Mouse (Mus musculus) megakaryocyte, embryonic 14.5 days (primary cell): ENCODE measurements around the gene Smim7. TPM values are rescaled to one million over a fixed set of nuclear protein-coding genes. Genes with fewer than 3 reads are reported as not detected.

Experiments used
- H3K27me3 ChIP-seq: replicated peaks from 2 replicates; pipeline ENCODE3; 2012; ENCODE audit warnings: inconsistent platforms
- H3K36me3 ChIP-seq: replicated peaks from 2 replicates; pipeline ENCODE3; 2012; ENCODE audit warnings: low read length, inconsistent platforms, mixed read lengths
- H3K4me1 ChIP-seq: 2 replicates; pipeline ENCODE4 v1.6.1; 2012; ENCODE audit warnings: inconsistent platforms
- H3K4me3 ChIP-seq: replicated peaks from 2 replicates; pipeline ENCODE3; 2012; ENCODE audit warnings: moderate library complexity, mild to moderate bottlenecking, inconsistent platforms
- H3K9me3 ChIP-seq: 2 replicates; pipeline ENCODE4 v1.6.1; 2012; ENCODE audit warnings: inconsistent platforms
- FLI1 ChIP-seq: IDR thresholded peaks from 2 replicates; pipeline ENCODE4 v1.6.1; 2012; ENCODE audit warnings: low read length, inconsistent platforms, mixed read lengths
- GATA1 ChIP-seq: IDR thresholded peaks from 3 replicates; pipeline ENCODE4 v1.6.1; 2012; ENCODE audit warnings: mixed read lengths, low read length, inconsistent platforms, borderline replicate concordance
- polyA plus RNA-seq: library from polyadenylated mRNA; stranded (reverse); fragments of >175 nt; gene quantifications from 2 replicates; pipeline ENCODE4 v1.2.3, GENCODE M21; 2012; ENCODE audit warnings: low replicate concordance; ENCODE audit not compliant: insufficient read depth

Gene Smim7
- 5.6 and 10.9 TPM in 2 replicates for polyA plus RNA-seq

DNA sequence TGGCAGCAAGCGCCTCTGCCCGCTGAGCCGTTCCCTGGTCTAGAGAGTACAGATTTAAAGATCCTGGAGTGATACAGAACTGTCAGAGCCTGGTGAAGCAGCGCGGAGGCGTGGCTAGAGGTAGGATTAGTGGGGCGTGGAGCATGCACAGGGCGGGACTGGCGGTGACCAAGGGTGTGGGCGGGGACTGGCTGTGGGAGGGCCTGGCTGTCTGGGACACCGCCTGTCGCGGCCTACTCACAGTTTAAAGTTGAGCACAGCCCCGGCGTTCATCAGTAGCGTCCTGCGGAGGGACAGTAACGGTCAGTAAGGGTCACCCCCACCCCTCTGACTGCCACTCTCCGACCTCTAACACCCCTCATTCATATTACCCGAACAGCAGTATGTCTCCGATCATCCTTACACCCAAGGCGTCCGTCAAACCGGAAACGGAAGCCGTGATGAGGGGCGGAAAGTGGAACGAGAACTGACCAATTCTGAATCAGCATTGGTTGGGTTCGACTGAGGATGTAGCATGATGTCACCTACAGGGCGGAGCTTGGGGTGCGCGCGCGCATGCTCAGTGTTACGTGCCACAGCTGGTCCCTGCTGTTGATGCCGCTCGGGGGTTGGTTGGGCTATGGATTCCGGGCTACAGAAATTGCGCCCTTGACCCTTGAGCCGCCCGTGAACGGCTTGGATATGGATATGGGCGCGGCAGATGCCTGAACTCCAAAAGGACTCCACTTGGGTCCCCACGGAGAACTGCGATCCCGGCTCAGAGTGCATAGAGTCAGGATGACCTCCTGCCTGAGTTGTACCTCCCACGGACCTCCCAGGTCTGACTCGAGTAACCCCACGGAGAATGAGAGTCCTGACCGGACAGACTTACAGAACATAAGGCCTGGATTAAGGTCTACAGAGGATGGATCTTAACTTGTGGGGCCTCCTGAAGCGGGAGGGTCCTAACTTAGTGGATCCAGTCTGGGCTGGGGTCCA, at the start of gene Smim7:
Smim7 (minus strand) TSS at position 456 of the 978 bp plus-strand sequence.
- Histone ChIP-seq H3K4me1 (peaks cover 58% of the 10 kb centered on the region), H3K36me3 (peaks cover 41% of the 10 kb centered on the region), H3K9me3 (no peaks in the 10 kb centered on the region), H3K27me3 (peaks cover 3% of the 10 kb centered on the region), H3K4me3 (peak within 1 kb of the TSS; percentile 93)
- peak; percentile 91 for TF ChIP-seq FLI1
- TF ChIP-seq GATA1, result no peak

GRCm38 (mm10) chr8:72590198-72590597, 19.3 kb upstream of the Smim7 start:
- H3K27me3 ChIP-seq, result no peaks in the 10 kb centered on the region
- no peaks in the 10 kb centered on the region for H3K9me3 ChIP-seq
- peaks cover 2% of the 10 kb centered on the region for H3K36me3 ChIP-seq
- no peak for TF ChIP-seq FLI1
- TF ChIP-seq GATA1, result no peak
- no peak overlapping the region for H3K4me3 ChIP-seq
- peaks cover 35% of the 10 kb centered on the region for H3K4me1 ChIP-seq

GRCm38 (mm10) chr8:72589286-72589685, 18.4 kb upstream of the Smim7 start:
- Histone ChIP-seq H3K4me1 (peaks cover 44% of the 10 kb centered on the region), H3K36me3 (peaks cover 2% of the 10 kb centered on the region), H3K9me3 (no peaks in the 10 kb centered on the region), H3K4me3 (no peak overlapping the region), H3K27me3 (no peaks in the 10 kb centered on the region)
- TF ChIP-seq GATA1 (no peak), FLI1 (no peak)

- Histone ChIP-seq H3K36me3 (peaks cover 2% of the 10 kb centered on the region), H3K27me3 (no peaks in the 10 kb centered on the region), H3K9me3 (no peaks in the 10 kb centered on the region), H3K4me1 (peaks cover 48% of the 10 kb centered on the region), H3K4me3 (no peak overlapping the region)
- TF ChIP-seq FLI1, result no peak
- no peak for TF ChIP-seq GATA1
Measured at GRCm38 (mm10) chr8:72588865-72589264, 18.0 kb upstream of the Smim7 start.

DNA sequence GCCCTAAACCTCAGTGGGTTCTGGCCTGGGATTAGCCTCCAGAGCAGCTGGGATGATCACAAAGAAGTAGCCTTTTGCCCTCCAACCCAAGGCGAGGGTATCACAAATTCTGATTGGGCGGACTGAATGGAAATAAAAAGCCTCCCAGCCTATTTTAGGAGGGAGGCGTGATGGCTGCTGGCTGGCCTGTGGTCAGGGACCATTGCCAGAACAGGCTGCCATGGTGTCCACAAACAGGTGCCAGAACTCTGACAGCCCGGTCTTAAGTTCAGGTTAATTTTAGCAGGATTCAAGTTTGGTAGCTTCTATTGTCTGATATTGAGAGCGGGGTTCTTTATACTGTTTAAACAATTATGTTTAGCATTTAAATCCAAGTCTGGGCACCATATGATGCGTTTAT, 16.9 kb upstream of the Smim7 start:
- peaks cover 59% of the 10 kb centered on the region for H3K4me1 ChIP-seq
- H3K36me3 ChIP-seq, result peaks cover 2% of the 10 kb centered on the region
- H3K9me3 ChIP-seq, result no peaks in the 10 kb centered on the region
- no peak overlapping the region for H3K4me3 ChIP-seq
- TF ChIP-seq GATA1, result no peak
- no peak for TF ChIP-seq FLI1
- H3K27me3 ChIP-seq, result no peaks in the 10 kb centered on the region

DNA sequence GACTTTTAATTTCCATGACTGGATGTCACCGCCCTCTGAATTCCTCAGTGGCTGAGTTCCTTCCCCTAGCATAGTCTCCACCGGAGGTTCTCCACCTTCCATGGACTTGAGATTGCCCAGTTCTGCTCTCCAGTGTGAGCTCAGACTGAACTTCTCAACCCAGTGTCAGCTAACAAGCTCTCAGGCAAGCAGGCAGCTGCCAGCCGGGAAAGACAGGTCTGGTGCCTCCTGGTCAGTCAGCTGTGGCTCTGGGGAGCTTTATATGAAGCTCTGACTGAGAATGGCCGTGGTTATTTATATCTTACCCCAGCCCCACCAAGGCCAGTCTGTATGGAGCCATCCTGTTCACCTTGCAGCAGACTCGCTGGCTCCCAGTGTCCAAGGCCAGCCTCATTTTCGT, 13.5 kb upstream of the Smim7 start:
- no peak overlapping the region for H3K4me3 ChIP-seq
- peaks cover 2% of the 10 kb centered on the region for H3K27me3 ChIP-seq
- no peak for TF ChIP-seq FLI1
- TF ChIP-seq GATA1, result no peak
- peaks cover 2% of the 10 kb centered on the region for H3K36me3 ChIP-seq
- H3K4me1 ChIP-seq, result peaks cover 76% of the 10 kb centered on the region
- no peaks in the 10 kb centered on the region for H3K9me3 ChIP-seq

DNA sequence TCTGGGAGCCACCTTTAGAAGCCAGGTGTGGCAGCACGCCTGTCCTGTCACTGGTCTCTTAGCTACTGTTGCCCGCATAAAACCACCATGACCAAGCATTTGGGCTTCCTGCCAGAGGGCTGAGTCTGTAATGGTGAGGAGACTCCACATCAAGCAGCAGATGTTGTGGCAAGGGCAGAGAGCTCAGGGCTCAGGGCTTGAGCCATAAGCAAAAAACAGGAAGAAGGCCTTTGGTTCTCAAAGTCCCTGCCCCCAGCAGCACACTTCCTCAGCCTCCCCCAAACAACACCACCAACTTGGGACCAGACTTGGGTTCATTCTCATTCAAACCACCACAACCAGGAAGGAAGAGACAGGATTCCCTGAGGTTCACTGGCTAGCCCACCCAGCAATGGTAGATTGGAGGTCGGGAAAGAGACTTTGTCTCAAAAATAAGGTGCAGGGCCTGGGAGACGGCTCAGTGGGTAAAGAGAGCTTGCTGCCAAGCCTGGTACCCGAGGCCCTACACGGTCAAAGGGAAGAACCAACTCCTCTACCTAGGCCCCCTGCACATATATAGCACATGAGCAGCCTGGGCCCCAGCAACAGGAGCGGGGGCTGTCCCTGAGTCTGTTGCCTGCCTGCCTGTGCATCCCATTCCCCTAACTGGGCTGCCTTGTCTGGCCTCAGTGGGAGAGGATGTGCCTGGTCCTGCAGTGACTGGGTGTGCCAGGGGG, 12.3 kb upstream of the Smim7 start:
- TF ChIP-seq GATA1 (no peak), FLI1 (no peak)
- Histone ChIP-seq H3K27me3 (peaks cover 2% of the 10 kb centered on the region), H3K36me3 (peaks cover 2% of the 10 kb centered on the region), H3K9me3 (no peaks in the 10 kb centered on the region), H3K4me3 (peak overlapping the region; percentile 65), H3K4me1 (peaks cover 86% of the 10 kb centered on the region)

DNA sequence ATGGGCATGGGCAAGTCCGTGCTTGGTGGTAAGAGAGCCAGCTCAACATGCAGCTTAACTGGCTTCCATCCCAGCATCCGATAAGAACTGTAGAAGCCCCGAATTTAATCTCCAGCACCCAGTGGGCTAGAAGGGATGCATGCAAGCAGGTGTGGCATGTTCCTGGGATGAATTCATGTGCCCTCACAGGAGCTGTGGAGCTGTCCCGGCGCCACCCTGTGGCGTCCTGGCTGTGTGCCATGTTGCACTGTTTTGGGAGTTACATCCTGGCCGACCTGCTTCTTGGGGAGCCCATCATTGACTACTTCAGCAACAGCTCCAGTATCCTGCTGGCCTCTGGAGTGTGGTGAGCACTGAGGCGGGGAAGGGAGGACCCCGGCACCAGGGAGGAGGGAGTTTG, 8.5 kb upstream of the Smim7 start:
- H3K9me3 ChIP-seq, result no peaks in the 10 kb centered on the region
- no peaks in the 10 kb centered on the region for H3K36me3 ChIP-seq
- H3K27me3 ChIP-seq, result peaks cover 2% of the 10 kb centered on the region
- H3K4me1 ChIP-seq, result peaks cover 57% of the 10 kb centered on the region
- no peak overlapping the region for H3K4me3 ChIP-seq
- TF ChIP-seq GATA1 (no peak), FLI1 (no peak)

- no peaks in the 10 kb centered on the region for H3K36me3 ChIP-seq
- peaks cover 2% of the 10 kb centered on the region for H3K27me3 ChIP-seq
- no peak for TF ChIP-seq FLI1
- TF ChIP-seq GATA1, result no peak
- peaks cover 54% of the 10 kb centered on the region for H3K4me1 ChIP-seq
- H3K9me3 ChIP-seq, result no peaks in the 10 kb centered on the region
- no peak overlapping the region for H3K4me3 ChIP-seq
Measured at GRCm38 (mm10) chr8:72577941-72578340, 7.1 kb upstream of the Smim7 start.

GRCm38 (mm10) chr8:72577266-72577665, 6.4 kb upstream of the Smim7 start:
- H3K36me3 ChIP-seq, result no peaks in the 10 kb centered on the region
- peaks cover 5% of the 10 kb centered on the region for H3K27me3 ChIP-seq
- H3K4me1 ChIP-seq, result peaks cover 54% of the 10 kb centered on the region
- no peak overlapping the region for H3K4me3 ChIP-seq
- TF ChIP-seq GATA1, result no peak
- TF ChIP-seq FLI1, result no peak
- H3K9me3 ChIP-seq, result no peaks in the 10 kb centered on the region
